Mouse (Mus musculus) frontal cortex, postnatal 10 days (tissue): ENCODE data around the gene Clstn1.

Source experiments
- DNase-seq, 2 experiments: peaks; one replicate each; pipeline ENCODE4 v3.0.0; 2022; ENCODE audit warnings: low spot score in 2 of 2, mixed read lengths in 1 of 2

The Clstn1 gene

DNA sequence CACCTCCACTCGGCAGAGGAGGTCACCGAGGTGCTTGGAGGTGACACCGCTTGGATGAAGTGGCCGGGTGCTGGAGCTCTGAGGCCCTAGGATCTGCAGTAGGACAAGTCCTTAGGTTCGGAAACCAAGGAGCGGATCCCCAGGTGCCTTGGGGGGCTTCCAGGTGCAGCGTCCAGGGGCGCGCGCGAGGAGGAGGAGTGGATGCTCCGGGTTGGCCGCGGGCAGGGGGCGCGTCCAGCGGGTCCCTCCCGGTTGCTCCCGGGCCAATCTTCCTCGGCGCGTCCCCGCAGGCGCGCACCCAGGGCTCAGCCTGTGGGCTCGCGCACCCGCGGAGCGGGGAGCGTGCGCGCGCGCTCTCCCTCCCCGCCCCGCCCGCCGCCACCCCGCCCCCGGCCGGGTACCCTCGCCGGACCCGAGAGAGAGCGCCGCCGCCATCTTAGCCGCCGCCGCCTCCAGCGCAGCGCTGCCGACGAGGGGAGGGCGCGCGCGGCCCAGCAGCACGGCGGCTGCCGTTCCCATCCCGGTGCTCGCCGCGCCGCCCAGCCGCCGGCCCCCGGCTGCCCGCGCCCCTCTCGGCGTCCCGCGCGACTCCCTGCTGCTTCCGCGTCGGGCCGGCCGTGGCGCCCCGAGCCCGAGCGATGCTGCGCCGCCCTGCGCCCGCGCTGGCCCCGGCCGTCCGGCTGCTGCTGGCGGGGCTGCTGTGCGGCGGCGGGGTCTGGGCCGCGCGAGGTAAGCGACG lies at the start of gene Clstn1:
Gene Clstn1, plus strand, starts transcription at position 425 of the 739 bp plus-strand sequence.
- peak; percentile 59 to 68 for DNase-seq

GRCm38 (mm10) chr4:149539441-149539840 lies 46.8 kb upstream of the Clstn1 start:
- DNase-seq: no peak

DNA sequence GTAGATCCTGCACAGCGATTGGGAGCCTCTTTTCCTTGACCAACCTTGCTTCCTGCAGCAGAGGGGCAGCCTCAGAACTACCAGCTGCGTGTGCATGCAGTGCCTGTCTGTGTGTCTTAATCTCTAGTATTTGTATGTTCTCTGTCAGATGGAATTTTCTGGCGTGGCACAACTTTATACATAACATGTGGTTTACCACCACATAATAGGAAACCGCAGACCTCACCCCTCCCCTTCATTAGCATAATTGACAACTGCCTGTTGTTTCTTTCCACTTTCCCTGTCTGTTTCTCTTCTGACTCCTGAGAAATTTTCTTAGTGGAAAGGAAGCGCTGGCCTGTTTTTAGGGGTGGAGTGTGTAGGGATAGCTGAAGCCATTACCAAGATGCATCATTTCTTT lies 44.3 kb upstream of the Clstn1 start:
- no peak for DNase-seq

DNA sequence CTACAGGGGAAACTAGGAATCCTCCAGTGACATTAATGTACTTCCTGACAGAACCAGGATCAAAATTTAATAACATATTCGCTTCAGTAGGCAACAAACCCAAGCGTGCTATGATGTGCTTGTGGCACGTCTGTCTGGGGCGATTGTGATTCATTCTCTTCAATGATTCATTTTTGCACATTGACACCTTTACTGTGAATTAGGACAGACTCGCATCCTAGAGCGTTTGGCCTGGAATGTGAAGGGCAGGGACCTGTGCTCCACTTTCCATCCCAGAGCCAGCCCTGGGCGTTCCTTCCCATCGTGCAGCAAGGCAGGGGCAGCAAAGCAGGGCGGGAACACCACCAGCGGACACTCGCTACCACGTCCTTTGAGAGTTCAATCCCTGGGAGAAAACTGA lies 43.8 kb upstream of the Clstn1 start:
- DNase-seq: no peak

- peak in 1 of 2 experiments; percentile 82 for DNase-seq
These were observed 43.2 kb upstream of the Clstn1 start for GRCm38 (mm10) chr4:149542927-149543553.

DNA sequence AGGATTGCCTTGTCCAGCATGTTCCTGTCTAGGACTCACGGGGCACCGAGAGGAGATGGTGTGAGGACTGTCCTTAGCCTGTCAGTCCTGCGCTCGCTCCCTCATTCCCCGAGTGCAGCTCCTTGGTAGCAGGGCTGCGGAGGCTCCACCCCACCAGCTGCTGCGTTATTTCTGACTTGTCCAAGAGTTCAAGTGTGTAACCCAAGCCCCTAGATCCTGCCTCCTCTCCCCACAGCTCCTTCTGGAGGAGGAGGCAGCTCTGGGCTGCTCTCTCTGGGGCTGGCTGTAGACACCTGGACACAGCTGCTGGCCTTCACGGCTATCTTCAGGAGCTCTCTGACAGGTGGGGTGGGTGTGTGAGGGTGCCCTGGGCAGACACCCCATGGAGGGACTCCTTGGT lies 41.4 kb upstream of the Clstn1 start:
- DNase-seq: no peak

DNA sequence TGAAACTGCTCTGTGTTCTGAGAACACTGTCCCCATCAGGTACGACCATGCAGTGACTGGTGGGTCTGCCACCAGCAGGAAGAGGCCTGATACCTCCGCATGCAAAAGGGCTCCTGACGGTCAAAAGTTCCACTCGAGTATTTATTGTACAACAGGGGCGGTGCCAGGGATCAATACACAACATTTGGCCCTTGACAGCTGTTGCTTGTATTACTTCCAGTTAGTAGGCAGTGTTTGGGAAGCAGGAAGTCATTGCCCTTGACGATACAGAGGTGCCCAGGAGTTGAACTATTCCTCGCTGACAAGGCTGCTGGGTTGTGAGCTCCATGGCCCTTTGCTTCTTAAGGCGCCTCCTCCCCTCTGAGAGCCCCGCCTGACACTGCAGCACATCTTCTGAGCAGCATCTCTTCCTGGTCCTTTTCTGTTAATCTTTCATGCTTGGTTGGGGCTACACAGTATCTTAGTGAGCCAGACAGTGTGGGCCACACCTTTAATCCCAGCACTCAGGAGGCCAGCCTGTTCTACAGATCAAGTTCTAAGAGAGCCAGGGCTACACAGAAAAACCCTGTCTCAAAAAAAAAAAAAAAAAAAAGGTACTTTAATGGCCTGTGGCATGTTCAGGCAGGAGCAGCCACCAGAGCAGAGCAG lies 39.3 kb upstream of the Clstn1 start:
- DNase-seq: no peak

DNA sequence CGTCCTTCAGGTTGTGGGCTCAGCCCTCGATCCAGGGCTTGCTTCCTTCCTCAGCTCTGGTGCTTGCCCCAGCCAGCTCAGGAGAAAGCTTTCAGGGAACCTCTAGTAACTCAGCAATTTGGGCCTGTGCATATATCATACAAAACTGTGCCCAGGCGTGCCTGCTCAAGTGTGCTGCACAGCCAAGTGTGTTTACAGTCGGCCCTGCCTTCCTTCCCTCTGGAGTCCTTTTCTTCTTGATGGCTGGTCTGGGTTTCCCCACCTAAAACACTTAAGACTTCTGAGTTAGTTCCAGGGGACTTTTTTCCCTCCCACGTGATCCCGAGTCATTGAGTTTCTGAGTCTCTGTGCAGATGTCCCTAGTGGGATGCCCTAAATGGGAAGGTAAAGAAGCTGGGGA lies 38.7 kb upstream of the Clstn1 start:
- DNase-seq: no peak

GRCm38 (mm10) chr4:149549221-149549925 lies 36.9 kb upstream of the Clstn1 start:
- DNase-seq: peak; percentile 67 to 80

GRCm38 (mm10) chr4:149550866-149551265 lies 35.4 kb upstream of the Clstn1 start:
- no peak for DNase-seq

- no peak for DNase-seq
These were observed 34.6 kb upstream of the Clstn1 start for GRCm38 (mm10) chr4:149551696-149552095.

GRCm38 (mm10) chr4:149553834-149554233 lies 32.4 kb upstream of the Clstn1 start:
- DNase-seq: no peak

GRCm38 (mm10) chr4:149556111-149556510 lies 30.2 kb upstream of the Clstn1 start:
- peak in 1 of 2 experiments; percentile 59 for DNase-seq

GRCm38 (mm10) chr4:149557905-149558304 lies 28.4 kb upstream of the Clstn1 start:
- DNase-seq: no peak

DNA sequence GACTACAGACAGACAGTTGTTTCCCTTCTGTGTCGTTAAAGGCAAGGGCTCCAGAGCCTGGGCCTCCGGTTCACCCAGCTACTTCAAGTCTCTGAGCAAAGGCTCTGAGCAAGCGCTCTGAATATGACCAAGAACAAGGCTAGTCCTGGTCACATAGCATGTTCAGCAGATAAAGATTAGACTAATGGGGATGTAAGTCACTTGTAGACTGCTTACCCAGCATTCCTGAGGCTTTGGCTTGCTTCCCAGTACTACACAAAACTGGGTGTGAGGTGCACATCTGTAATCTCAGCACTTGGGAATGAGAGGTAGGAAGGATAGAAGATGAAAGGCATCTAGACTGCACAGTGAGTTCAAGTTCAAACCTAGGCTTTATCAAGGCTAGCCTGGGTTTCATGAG lies 27.9 kb upstream of the Clstn1 start:
- DNase-seq: no peak

- DNase-seq: no peak
These were observed 24.9 kb upstream of the Clstn1 start for GRCm38 (mm10) chr4:149561392-149561791.

DNA sequence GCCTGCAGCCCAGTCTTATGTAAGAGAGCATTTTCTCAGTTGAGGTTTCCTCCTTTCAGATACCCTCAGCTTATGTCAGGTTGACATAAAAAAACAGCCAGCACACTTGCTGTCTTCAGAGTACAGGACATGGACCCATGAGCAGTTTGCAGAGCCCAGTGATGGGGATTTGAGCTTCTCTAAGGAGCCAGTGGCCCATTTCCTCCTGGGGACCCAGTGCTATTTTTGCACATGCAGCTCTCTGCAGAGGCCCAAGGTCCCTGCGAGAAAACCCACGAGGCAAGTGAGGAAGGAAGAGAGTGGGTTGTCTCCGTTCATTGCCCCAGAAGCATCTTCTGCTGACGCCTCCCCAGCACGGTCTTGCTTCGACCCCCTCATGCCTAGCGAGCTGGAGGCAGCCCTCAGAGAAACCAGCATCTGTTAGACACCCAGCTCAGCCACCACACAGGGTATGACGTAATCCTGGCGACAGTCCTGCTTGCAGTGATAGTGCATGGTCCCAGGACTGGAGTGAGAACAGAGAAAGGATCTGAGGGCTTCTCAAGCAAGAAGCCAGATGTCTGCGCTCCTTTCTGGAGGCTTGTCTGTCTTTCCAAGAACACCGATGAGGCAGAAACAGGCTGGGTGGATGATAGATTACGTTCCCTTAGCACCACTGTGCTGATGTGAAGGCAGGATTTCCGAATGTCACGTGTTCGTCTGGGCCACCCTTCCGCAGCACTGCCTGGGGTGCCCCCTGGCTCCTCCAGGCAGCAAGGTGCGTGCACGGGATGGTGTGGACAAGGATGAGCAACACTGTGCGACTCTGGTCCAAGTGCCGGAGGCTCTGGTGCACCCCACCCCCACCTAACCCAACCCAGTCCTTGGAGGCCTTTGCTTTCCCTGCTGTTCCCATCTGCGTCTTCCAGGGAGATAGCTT lies 24.0 kb upstream of the Clstn1 start:
- peak; percentile 59 to 75 for DNase-seq

GRCm38 (mm10) chr4:149562905-149563347 lies 23.3 kb upstream of the Clstn1 start:
- no peak for DNase-seq

DNA sequence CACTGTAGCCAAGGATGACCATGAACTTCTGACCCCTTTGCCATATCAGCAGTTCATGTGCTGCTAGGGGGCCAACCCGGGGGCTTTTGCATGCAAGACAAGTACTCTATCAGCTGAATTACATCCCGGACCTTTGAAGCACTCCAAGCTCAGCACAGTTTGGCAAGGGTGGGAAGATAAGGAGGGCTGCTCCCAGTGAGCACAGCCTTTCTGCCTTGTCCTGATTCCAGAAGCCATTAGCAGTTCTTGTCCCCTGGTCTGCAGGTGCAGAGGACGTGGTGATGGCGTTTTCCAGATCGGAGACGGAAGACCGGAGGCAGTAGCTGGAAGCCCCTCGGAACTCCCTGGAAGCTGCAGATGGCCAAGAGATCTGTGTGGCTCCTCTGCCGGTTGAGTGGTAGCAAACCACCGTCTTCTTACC lies 22.3 kb upstream of the Clstn1 start:
- no peak for DNase-seq

DNA sequence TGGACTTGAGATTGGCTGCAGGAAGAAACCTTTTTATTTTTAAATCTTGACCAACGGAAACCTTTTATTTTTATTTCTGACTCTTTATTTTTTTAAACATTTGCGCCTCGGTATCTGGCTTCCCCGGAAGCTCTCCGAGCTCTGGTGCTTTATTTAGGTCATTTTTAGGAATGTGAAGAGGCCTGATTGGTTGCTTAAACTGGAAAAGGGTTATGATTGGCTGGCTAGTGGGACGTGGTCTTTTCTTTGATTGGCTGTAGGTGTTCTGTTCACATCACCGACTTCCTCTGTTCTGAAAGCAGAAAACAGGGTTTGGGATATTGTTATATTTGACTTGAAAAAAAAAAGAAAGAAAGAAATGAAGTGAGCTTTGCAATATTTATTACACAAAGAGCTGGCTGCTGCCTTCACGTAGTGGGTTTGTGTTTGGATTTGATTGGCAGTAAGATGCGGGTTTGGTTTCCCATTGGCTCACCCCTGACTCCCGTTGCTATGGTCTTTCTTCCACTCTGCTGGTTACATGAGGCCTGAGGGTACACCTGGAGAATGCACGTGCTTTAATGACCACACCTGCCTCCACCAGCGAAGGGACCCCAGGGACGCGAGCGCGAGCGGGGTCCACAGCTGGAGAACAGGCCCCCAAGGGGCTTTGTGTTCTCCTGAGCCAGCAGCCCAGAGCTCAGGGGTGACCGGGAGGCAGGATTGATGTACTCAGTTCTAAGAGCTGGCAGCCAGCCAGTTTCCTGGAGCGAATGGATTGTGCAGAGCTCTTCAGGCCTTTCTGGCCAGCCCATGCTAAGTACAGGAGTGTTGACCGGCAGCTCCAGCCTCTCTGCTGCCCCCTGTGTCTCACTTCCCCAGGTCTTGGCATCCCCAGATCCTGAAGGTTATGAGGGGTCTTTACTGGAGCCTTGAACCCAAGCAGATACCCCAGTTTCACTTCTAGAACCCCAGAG lies 21.5 kb upstream of the Clstn1 start:
- peak in 1 of 2 experiments; percentile 67 for DNase-seq
